Mouse (Mus musculus) erythroid progenitor cell, adult 5-6 weeks (primary cell): Measurements from ENCODE around the gene Cops9. TPM values are rescaled to one million over a fixed set of nuclear protein-coding genes. Genes with fewer than 3 reads are reported as not detected.

Experiments used
- ATAC-seq: replicated peaks from 2 replicates; pipeline ENCODE4 v1.8.0; 2016; ENCODE audit warnings: moderate number of reproducible peaks, mild to moderate bottlenecking, moderate TSS enrichment, inconsistent platforms; ENCODE audit not compliant: poor library complexity, low FRiP score, severe bottlenecking
- total RNA-seq, 2 experiments: library from RNA; stranded (forward) in 1 of 2; stranded (reverse) in 1 of 2; fragments of 150-400 nt in 1 of 2; fragments of 186-747, 209-891 nt in 1 of 2; gene quantifications; 2 replicates each; pipeline versions ENCODE4 v1.2.3 to v1.2.4; 2015 to 2017; ENCODE audit warnings: low replicate concordance in 2 of 2

The Cops9 gene
- total RNA-seq, 2 experiments from 2014 or later = 46.8 to 61.2 TPM

GRCm38 (mm10) chr1:92613175-92613574 is 28.6 kb downstream of the Cops9 start:
- ATAC-seq = no peak

- ATAC-seq = no peak
These were observed 30.8 kb downstream of the Cops9 start for GRCm38 (mm10) chr1:92611008-92611407.

GRCm38 (mm10) chr1:92607711-92608110 is 34.1 kb downstream of the Cops9 start:
- no peak for ATAC-seq

- no peak for ATAC-seq
These were observed 36.3 kb downstream of the Cops9 start, which contains the start of gene Olfr1410 for GRCm38 (mm10) chr1:92605482-92605881. TSS of gene Olfr1410 (plus strand) at chr1:92605782.

GRCm38 (mm10) chr1:92596019-92596418 is 45.8 kb downstream of the Cops9 start:
- ATAC-seq = no peak

- ATAC-seq = no peak
These were observed 47.7 kb downstream of the Cops9 start, which contains the start of gene Olfr1411 for GRCm38 (mm10) chr1:92594111-92594510. TSS of gene Olfr1411 (plus strand) at chr1:92594411.

Other genes with a start within 250 kb of the Cops9 start
- 27.2 and 39.6 TPM in 2 replicates for gene Ndufa10, start 168.1 kb downstream of the Cops9 start, total RNA-seq (2015; ENCODE audit: low replicate concordance)
- gene Ndufa10, start 168.1 kb downstream of the Cops9 start, total RNA-seq (2017; ENCODE audit: low replicate concordance) = 25.0 and 28.8 TPM in 2 replicates
- gene Olfr1416, start 156.9 kb downstream of the Cops9 start, total RNA-seq (2015; ENCODE audit: low replicate concordance) = not detected in 2 replicates
- gene Olfr1416, start 156.9 kb downstream of the Cops9 start, total RNA-seq (2017; ENCODE audit: low replicate concordance) = not detected in 2 replicates
- not detected in 2 replicates for gene Olfr1415, start 145.9 kb downstream of the Cops9 start, total RNA-seq (2015; ENCODE audit: low replicate concordance)
- not detected in 2 replicates for gene Olfr1415, start 145.9 kb downstream of the Cops9 start, total RNA-seq (2017; ENCODE audit: low replicate concordance)
- gene Olfr1414, start 123.3 kb downstream of the Cops9 start, total RNA-seq (2015; ENCODE audit: low replicate concordance) = not detected in 2 replicates
- not detected in 2 replicates for gene Olfr1414, start 123.3 kb downstream of the Cops9 start, total RNA-seq (2017; ENCODE audit: low replicate concordance)
- gene Olfr1413, start 70.7 kb downstream of the Cops9 start, total RNA-seq (2015; ENCODE audit: low replicate concordance) = not detected in 2 replicates
- gene Olfr1413, start 70.7 kb downstream of the Cops9 start, total RNA-seq (2017; ENCODE audit: low replicate concordance) = not detected in 2 replicates
- gene Olfr1412, start 56.2 kb downstream of the Cops9 start, total RNA-seq (2015; ENCODE audit: low replicate concordance) = not detected in 2 replicates
- not detected in 2 replicates for gene Olfr1412, start 56.2 kb downstream of the Cops9 start, total RNA-seq (2017; ENCODE audit: low replicate concordance)
- gene Olfr1411, start 47.6 kb downstream of the Cops9 start, total RNA-seq (2015; ENCODE audit: low replicate concordance) = not detected in 2 replicates
- gene Olfr1411, start 47.6 kb downstream of the Cops9 start, total RNA-seq (2017; ENCODE audit: low replicate concordance) = not detected in 2 replicates
- gene Olfr1410, start 36.2 kb downstream of the Cops9 start, total RNA-seq (2015; ENCODE audit: low replicate concordance) = not detected in 2 replicates
- gene Olfr1410, start 36.2 kb downstream of the Cops9 start, total RNA-seq (2017; ENCODE audit: low replicate concordance) = not detected in 2 replicates
- not detected in 2 replicates for gene Olfr12, start 24.2 kb downstream of the Cops9 start, total RNA-seq (2015; ENCODE audit: low replicate concordance)
- not detected in 2 replicates for gene Olfr12, start 24.2 kb downstream of the Cops9 start, total RNA-seq (2017; ENCODE audit: low replicate concordance)
- not detected in 2 replicates for gene Otos, start 6.9 kb upstream of the Cops9 start, total RNA-seq (2015; ENCODE audit: low replicate concordance)
- not detected in 2 replicates for gene Otos, start 6.9 kb upstream of the Cops9 start, total RNA-seq (2017; ENCODE audit: low replicate concordance)
- gene Gpc1, start 189.7 kb upstream of the Cops9 start, total RNA-seq (2015; ENCODE audit: low replicate concordance) = 4.0 and 8.4 TPM in 2 replicates
- gene Gpc1, start 189.7 kb upstream of the Cops9 start, total RNA-seq (2017; ENCODE audit: low replicate concordance) = 3.7 and 4.7 TPM in 2 replicates